Mouse (Mus musculus): ENCODE data around the gene Lrmda. TPM values are rescaled to one million over a fixed set of nuclear protein-coding genes. Genes with fewer than 3 reads are reported as not detected.
A peak's percentile ranks its signal among the peaks of the same experiment; 100 is the strongest.

The Lrmda gene
- polyA plus RNA-seq, 1 experiment from 2014 or later: 0.53 TPM

- ATAC-seq (ENCODE audit: low FRiP score, low TSS enrichment): no peak
- WGBS: 74% methylated on average over 4 of the region's 4 CpGs
- Histone ChIP-seq H3K4me1 (ENCODE audit: control insufficient read depth, insufficient read depth, low read length) (peaks cover 32% of the 10 kb centered on the region), H3K36me3 (ENCODE audit: control insufficient read depth, insufficient read depth, low read length) (no peaks in the 10 kb centered on the region), H3K27ac (ENCODE audit: low read depth, low read length) (no peak overlapping the region), H3K4me3 (ENCODE audit: low read length) (no peak overlapping the region), H3K27me3 (ENCODE audit: control insufficient read depth, insufficient read depth, low read length) (no peaks in the 10 kb centered on the region), H3K9ac (ENCODE audit: low read depth, low read length) (no peak overlapping the region), H3K9me3 (ENCODE audit: control insufficient read depth, low read length) (no peaks in the 10 kb centered on the region), H3K4me2 (replicated peaks; ENCODE audit: low read depth, low read length) (no peak overlapping the region)
Observed at GRCm38 (mm10) chr14:22574006-22574405, 554.5 kb downstream of the Lrmda start.

DNA sequence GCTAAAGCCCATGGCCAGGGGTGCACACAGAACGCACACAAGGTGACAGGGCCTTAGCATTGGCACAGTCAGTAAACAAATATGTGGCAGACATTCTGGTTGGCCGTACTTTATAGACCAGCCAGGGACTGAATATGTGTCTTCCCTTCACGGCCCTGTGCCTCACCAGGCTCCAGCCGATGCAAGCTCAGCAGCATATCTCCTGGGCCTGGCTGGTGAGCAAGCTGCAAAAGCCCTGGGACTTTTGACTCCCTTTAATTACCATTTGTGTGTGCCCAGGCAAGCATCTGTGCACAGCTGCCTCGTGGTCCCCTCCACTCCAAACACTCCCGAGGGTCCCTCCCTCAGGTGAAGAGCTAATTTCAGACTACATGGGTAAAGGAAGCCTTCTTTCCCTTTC is 556.9 kb downstream of the Lrmda start:
- whole genome bisulfite sequencing: 23% methylated on average over 6 of the region's 6 CpGs
- Histone ChIP-seq H3K4me2 (replicated peaks; ENCODE audit: low read depth, low read length) (no peak overlapping the region), H3K4me1 (ENCODE audit: control insufficient read depth, insufficient read depth, low read length) (peaks cover 32% of the 10 kb centered on the region), H3K36me3 (ENCODE audit: control insufficient read depth, insufficient read depth, low read length) (no peaks in the 10 kb centered on the region), H3K9ac (ENCODE audit: low read depth, low read length) (no peak overlapping the region), H3K9me3 (ENCODE audit: control insufficient read depth, low read length) (no peaks in the 10 kb centered on the region), H3K27me3 (ENCODE audit: control insufficient read depth, insufficient read depth, low read length) (no peaks in the 10 kb centered on the region), H3K4me3 (ENCODE audit: low read length) (no peak overlapping the region), H3K27ac (ENCODE audit: low read depth, low read length) (peak overlapping the region; percentile 10; the same call in 1 of the 2 replicates)
- ATAC-seq (ENCODE audit: low FRiP score, low TSS enrichment): no peak

- Histone ChIP-seq H3K4me1 (ENCODE audit: control insufficient read depth, insufficient read depth, low read length) (peaks cover 32% of the 10 kb centered on the region), H3K9me3 (ENCODE audit: control insufficient read depth, low read length) (no peaks in the 10 kb centered on the region), H3K4me2 (replicated peaks; ENCODE audit: low read depth, low read length) (peak overlapping the region; percentile 19; the same call in 1 of the 2 replicates), H3K36me3 (ENCODE audit: control insufficient read depth, insufficient read depth, low read length) (no peaks in the 10 kb centered on the region), H3K27me3 (ENCODE audit: control insufficient read depth, insufficient read depth, low read length) (no peaks in the 10 kb centered on the region), H3K9ac (ENCODE audit: low read depth, low read length) (no peak overlapping the region), H3K27ac (ENCODE audit: low read depth, low read length) (peak overlapping the region; percentile 45; the same call in 1 of the 2 replicates), H3K4me3 (ENCODE audit: low read length) (0 out of 2 replicates have a peak overlapping the region, but pooled peaks have one; percentile 2)
- ATAC-seq (ENCODE audit: low FRiP score, low TSS enrichment): peak; percentile 51
- 16% methylated on average over 13 of the region's 13 CpGs for WGBS
Observed at GRCm38 (mm10) chr14:22577411-22578037, 558.0 kb downstream of the Lrmda start.

GRCm38 (mm10) chr14:22578224-22578623 is 558.7 kb downstream of the Lrmda start:
- no peak for ATAC-seq (ENCODE audit: low FRiP score, low TSS enrichment)
- H3K27me3 ChIP-seq (ENCODE audit: control insufficient read depth, insufficient read depth, low read length): no peaks in the 10 kb centered on the region
- no peak overlapping the region for H3K9ac ChIP-seq (ENCODE audit: low read depth, low read length)
- H3K4me1 ChIP-seq (ENCODE audit: control insufficient read depth, insufficient read depth, low read length): peaks cover 32% of the 10 kb centered on the region
- H3K4me3 ChIP-seq (ENCODE audit: low read length): 0 out of 2 replicates have a peak overlapping the region, but pooled peaks have one; percentile 2
- WGBS: 13% methylated on average over 6 of the region's 6 CpGs
- no peaks in the 10 kb centered on the region for H3K9me3 ChIP-seq (ENCODE audit: control insufficient read depth, low read length)
- no peaks in the 10 kb centered on the region for H3K36me3 ChIP-seq (ENCODE audit: control insufficient read depth, insufficient read depth, low read length)
- no peak overlapping the region for H3K27ac ChIP-seq (ENCODE audit: low read depth, low read length)
- peak overlapping the region; percentile 19; the same call in 1 of the 2 replicates for H3K4me2 ChIP-seq (replicated peaks; ENCODE audit: low read depth, low read length)

DNA sequence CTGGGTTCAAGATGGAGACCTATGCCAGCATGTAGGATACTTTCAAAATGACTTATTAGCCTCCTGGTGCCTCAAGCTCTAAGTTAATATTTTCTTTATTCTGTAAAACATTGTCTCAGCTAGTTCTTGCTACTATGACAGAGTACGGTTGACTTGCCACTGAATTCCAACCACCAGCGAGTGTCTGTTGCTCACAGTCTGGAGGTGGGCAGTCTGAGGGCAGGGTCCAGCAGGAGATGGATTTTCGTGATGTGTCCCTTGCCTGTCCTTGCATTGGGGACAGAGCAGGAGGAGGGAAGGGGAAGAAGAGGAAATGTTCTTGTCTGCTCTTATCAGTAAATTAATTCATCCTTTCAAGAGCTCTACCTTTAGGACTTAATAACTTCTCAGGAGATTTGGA is 559.5 kb downstream of the Lrmda start:
- H3K36me3 ChIP-seq (ENCODE audit: control insufficient read depth, insufficient read depth, low read length): no peaks in the 10 kb centered on the region
- H3K9me3 ChIP-seq (ENCODE audit: control insufficient read depth, low read length): no peaks in the 10 kb centered on the region
- 76% methylated on average over 3 of the region's 3 CpGs for WGBS
- no peak overlapping the region for H3K4me2 ChIP-seq (replicated peaks; ENCODE audit: low read depth, low read length)
- peaks cover 32% of the 10 kb centered on the region for H3K4me1 ChIP-seq (ENCODE audit: control insufficient read depth, insufficient read depth, low read length)
- no peaks in the 10 kb centered on the region for H3K27me3 ChIP-seq (ENCODE audit: control insufficient read depth, insufficient read depth, low read length)
- no peak overlapping the region for H3K4me3 ChIP-seq (ENCODE audit: low read length)
- H3K27ac ChIP-seq (ENCODE audit: low read depth, low read length): no peak overlapping the region
- ATAC-seq (ENCODE audit: low FRiP score, low TSS enrichment): no peak
- H3K9ac ChIP-seq (ENCODE audit: low read depth, low read length): no peak overlapping the region

DNA sequence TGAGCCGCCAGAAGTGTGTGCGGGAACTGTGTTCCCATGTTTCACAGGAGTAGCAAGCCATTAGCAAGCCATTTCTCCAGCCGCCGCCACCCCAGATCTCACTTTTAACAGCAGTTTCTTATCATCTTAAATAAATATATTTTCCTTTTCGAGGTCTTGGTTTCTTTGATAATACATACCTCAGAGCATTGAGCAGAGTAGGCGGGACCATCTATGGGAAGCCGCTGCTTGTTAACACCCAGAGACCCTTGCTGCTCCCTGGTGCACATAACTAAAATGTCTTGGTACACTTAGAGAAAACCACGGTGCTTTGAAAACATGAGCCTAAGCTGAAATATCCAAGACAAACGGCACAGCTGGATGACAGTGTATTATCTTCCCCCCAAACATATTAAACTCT is 562.6 kb downstream of the Lrmda start:
- no peak overlapping the region for H3K9ac ChIP-seq (ENCODE audit: low read depth, low read length)
- H3K4me2 ChIP-seq (replicated peaks; ENCODE audit: low read depth, low read length): no peak overlapping the region
- H3K36me3 ChIP-seq (ENCODE audit: control insufficient read depth, insufficient read depth, low read length): no peaks in the 10 kb centered on the region
- H3K9me3 ChIP-seq (ENCODE audit: control insufficient read depth, low read length): no peaks in the 10 kb centered on the region
- no peak overlapping the region for H3K4me3 ChIP-seq (ENCODE audit: low read length)
- 86% methylated on average over 9 of the region's 9 CpGs for WGBS
- no peak overlapping the region for H3K27ac ChIP-seq (ENCODE audit: low read depth, low read length)
- H3K4me1 ChIP-seq (ENCODE audit: control insufficient read depth, insufficient read depth, low read length): peaks cover 19% of the 10 kb centered on the region
- no peaks in the 10 kb centered on the region for H3K27me3 ChIP-seq (ENCODE audit: control insufficient read depth, insufficient read depth, low read length)
- no peak for ATAC-seq (ENCODE audit: low FRiP score, low TSS enrichment)

DNA sequence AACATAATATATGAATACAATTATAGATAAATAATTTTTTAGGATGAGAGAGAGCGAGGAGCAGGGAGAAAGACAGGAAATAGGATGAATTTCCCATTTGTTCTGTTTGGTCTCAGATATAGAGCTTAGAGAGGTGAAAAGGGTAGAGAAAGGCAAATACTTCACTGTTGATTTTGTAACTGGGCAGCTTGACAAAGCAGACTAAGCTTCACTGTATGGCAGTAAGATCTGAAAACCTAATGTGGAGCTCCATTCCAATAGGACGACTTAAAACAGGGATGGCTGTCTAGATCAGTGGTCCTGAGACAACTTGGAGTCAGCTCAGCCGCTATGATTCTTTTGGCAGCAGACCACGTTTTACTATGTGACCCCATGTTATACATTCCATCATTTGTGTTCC is 566.8 kb downstream of the Lrmda start:
- H3K9me3 ChIP-seq (ENCODE audit: control insufficient read depth, low read length): no peaks in the 10 kb centered on the region
- no peak for ATAC-seq (ENCODE audit: low FRiP score, low TSS enrichment)
- no peak overlapping the region for H3K27ac ChIP-seq (ENCODE audit: low read depth, low read length)
- no peak overlapping the region for H3K4me3 ChIP-seq (ENCODE audit: low read length)
- no peak overlapping the region for H3K4me2 ChIP-seq (replicated peaks; ENCODE audit: low read depth, low read length)
- no peak overlapping the region for H3K9ac ChIP-seq (ENCODE audit: low read depth, low read length)
- H3K27me3 ChIP-seq (ENCODE audit: control insufficient read depth, insufficient read depth, low read length): no peaks in the 10 kb centered on the region
- peaks cover 17% of the 10 kb centered on the region for H3K4me1 ChIP-seq (ENCODE audit: control insufficient read depth, insufficient read depth, low read length)
- 63% methylated on average over 4 of the region's 4 CpGs for WGBS
- no peaks in the 10 kb centered on the region for H3K36me3 ChIP-seq (ENCODE audit: control insufficient read depth, insufficient read depth, low read length)

DNA sequence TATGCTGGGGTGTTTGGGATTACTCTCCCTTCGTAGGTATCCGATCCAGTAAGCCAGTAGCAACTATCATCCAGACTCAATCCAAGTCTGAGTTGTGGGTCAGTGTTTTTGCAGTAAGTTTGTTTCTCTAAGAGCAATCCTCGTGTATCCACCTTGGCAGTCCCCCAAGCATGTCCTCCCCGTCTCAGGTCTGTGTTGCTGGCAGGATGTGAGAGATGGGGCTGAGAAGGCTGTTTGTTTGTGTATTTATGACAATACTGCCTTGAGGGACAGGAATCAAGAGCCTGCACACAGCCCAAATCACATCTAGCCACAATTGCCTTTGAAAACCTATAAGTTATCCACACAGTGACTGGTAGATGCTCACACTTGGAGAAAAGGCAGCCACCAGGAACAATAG is 567.3 kb downstream of the Lrmda start:
- Histone ChIP-seq H3K36me3 (ENCODE audit: control insufficient read depth, insufficient read depth, low read length) (no peaks in the 10 kb centered on the region), H3K4me3 (ENCODE audit: low read length) (no peak overlapping the region), H3K27me3 (ENCODE audit: control insufficient read depth, insufficient read depth, low read length) (no peaks in the 10 kb centered on the region), H3K9me3 (ENCODE audit: control insufficient read depth, low read length) (no peaks in the 10 kb centered on the region), H3K9ac (ENCODE audit: low read depth, low read length) (no peak overlapping the region), H3K27ac (ENCODE audit: low read depth, low read length) (no peak overlapping the region), H3K4me2 (replicated peaks; ENCODE audit: low read depth, low read length) (no peak overlapping the region), H3K4me1 (ENCODE audit: control insufficient read depth, insufficient read depth, low read length) (peaks cover 17% of the 10 kb centered on the region)
- 66% methylated on average over 4 of the region's 4 CpGs for WGBS
- no peak for ATAC-seq (ENCODE audit: low FRiP score, low TSS enrichment)

GRCm38 (mm10) chr14:22587285-22587957 is 567.9 kb downstream of the Lrmda start:
- 79% methylated on average over 4 of the region's 4 CpGs for WGBS
- Histone ChIP-seq H3K4me1 (ENCODE audit: control insufficient read depth, insufficient read depth, low read length) (peaks cover 17% of the 10 kb centered on the region), H3K4me3 (ENCODE audit: low read length) (no peak overlapping the region), H3K27ac (ENCODE audit: low read depth, low read length) (no peak overlapping the region), H3K36me3 (ENCODE audit: control insufficient read depth, insufficient read depth, low read length) (no peaks in the 10 kb centered on the region), H3K9ac (ENCODE audit: low read depth, low read length) (no peak overlapping the region), H3K4me2 (replicated peaks; ENCODE audit: low read depth, low read length) (no peak overlapping the region), H3K9me3 (ENCODE audit: control insufficient read depth, low read length) (no peaks in the 10 kb centered on the region), H3K27me3 (ENCODE audit: control insufficient read depth, insufficient read depth, low read length) (no peaks in the 10 kb centered on the region)
- ATAC-seq (ENCODE audit: low FRiP score, low TSS enrichment): no peak

All from kidney, embryonic 14.5 days (tissue).